Mouse (Mus musculus) CH12.LX (cell line): ENCODE measurements at regions not wholly inside any gene's neighbourhood (a gene's known extent, or its start where the extent isn't known, plus 50 kb on each side); places are given as distances from the start of the nearest gene placed in this dataset.

Experiments used
- DNase-seq: peaks from one replicate; pipeline ENCODE4 v3.0.0-alpha.2; 2013; ENCODE audit errors: extremely low read depth
- H3K27ac ChIP-seq: 2 replicates; pipeline ENCODE4 v1.5.1; 2012; ENCODE audit warnings: low read depth, mild to moderate bottlenecking, control low read depth, moderate library complexity; ENCODE audit not compliant: insufficient read depth
- H3K27me3 ChIP-seq: replicated peaks from 2 replicates; pipeline ENCODE3; 2012; ENCODE audit warnings: inconsistent platforms
- H3K36me3 ChIP-seq, 2 experiments: replicated peaks in 1 of 2; 2 replicates each; pipeline versions ENCODE3 to v1.6.1; 2012; ENCODE audit warnings: inconsistent platforms in 1 of 2, low read length in 1 of 2, mild to moderate bottlenecking in 1 of 2, mixed read lengths in 1 of 2, moderate library complexity in 1 of 2; ENCODE audit not compliant: control insufficient read depth in 1 of 2, insufficient read depth in 1 of 2
- H3K4me1 ChIP-seq, 2 experiments: 2 replicates each; pipeline ENCODE4 v1.6.1; 2012; ENCODE audit warnings: inconsistent platforms in 1 of 2, moderate library complexity in 1 of 2; ENCODE audit not compliant: insufficient read depth in 2 of 2, control insufficient read depth in 1 of 2
- H3K4me2 ChIP-seq: 2 replicates; pipeline ENCODE4 v1.6.1; 2012; ENCODE audit warnings: low read depth, mild to moderate bottlenecking, control low read depth; ENCODE audit not compliant: poor library complexity, insufficient read depth, severe bottlenecking
- H3K4me3 ChIP-seq, 3 experiments: fragments of 150-350 bp in 1 of 3; sonication (generic) in 1 of 3; replicated peaks in 1 of 3; 2 replicates each; pipeline versions ENCODE3 to v1.5.1; 2011 to 2012; ENCODE audit warnings: low read depth in 2 of 3, low read length in 2 of 3, mild to moderate bottlenecking in 2 of 3, moderate library complexity in 2 of 3, control low read depth in 1 of 3, improper control_type of control experiment in 1 of 3, inconsistent platforms in 1 of 3, mixed read lengths in 1 of 3; ENCODE audit not compliant: poor library complexity in 1 of 3
- H3K79me2 ChIP-seq: replicated peaks from 2 replicates; pipeline ENCODE4 v1.6.1; 2012; ENCODE audit warnings: mild to moderate bottlenecking, moderate library complexity; ENCODE audit not compliant: control insufficient read depth, poor library complexity, insufficient read depth, severe bottlenecking; ENCODE audit errors: extremely low read depth
- H3K9ac ChIP-seq: 2 replicates; pipeline ENCODE4 v1.6.1; 2012; ENCODE audit warnings: low read depth, mild to moderate bottlenecking, control low read depth, moderate library complexity; ENCODE audit not compliant: insufficient read depth
- H3K9me3 ChIP-seq: replicated peaks from 2 replicates; pipeline ENCODE3; 2012; ENCODE audit warnings: low read length, inconsistent platforms, mixed read lengths
- CHD1 ChIP-seq: IDR thresholded peaks from 2 replicates; pipeline ENCODE4 v1.6.1; 2012; ENCODE audit warnings: low read depth, low read length, improper control_type of control experiment, inconsistent platforms
- E2F4 ChIP-seq: IDR thresholded peaks from 2 replicates; pipeline ENCODE4 v1.6.1; 2011; ENCODE audit warnings: low read depth, low read length, improper control_type of control experiment; ENCODE audit not compliant: insufficient replicate concordance
- ELF1 ChIP-seq: IDR thresholded peaks from 2 replicates; pipeline ENCODE4 v1.6.1; 2014; ENCODE audit warnings: low read depth, mild to moderate bottlenecking, inconsistent platforms, low read length, improper control_type of control experiment
- ETS1 ChIP-seq: conservative IDR thresholded peaks from 2 replicates; pipeline ENCODE4 v1.6.1; 2012; ENCODE audit warnings: low read depth, mild to moderate bottlenecking, inconsistent platforms, low read length, improper control_type of control experiment, moderate library complexity
- GABPA ChIP-seq: IDR thresholded peaks from 2 replicates; pipeline ENCODE4 v1.6.1; 2012; ENCODE audit warnings: low read depth, low read length, improper control_type of control experiment, inconsistent platforms; ENCODE audit not compliant: insufficient replicate concordance
- HCFC1 ChIP-seq: IDR thresholded peaks from 2 replicates; pipeline ENCODE4 v1.6.1; 2012; ENCODE audit warnings: low read depth, mild to moderate bottlenecking, inconsistent platforms, low read length, improper control_type of control experiment
- IRF4 ChIP-seq: IDR thresholded peaks from 2 replicates; pipeline ENCODE4 v1.6.1; 2014; ENCODE audit warnings: low read depth, mild to moderate bottlenecking, inconsistent platforms, low read length, improper control_type of control experiment
- JUN ChIP-seq: IDR thresholded peaks from 2 replicates; pipeline ENCODE4 v1.6.1; 2011; ENCODE audit warnings: low read depth, mild to moderate bottlenecking, low read length, improper control_type of control experiment, moderate library complexity; ENCODE audit not compliant: insufficient read depth
- JUND ChIP-seq: conservative IDR thresholded peaks from 2 replicates; pipeline ENCODE4 v1.6.1; 2011; ENCODE audit warnings: low read depth, low read length, improper control_type of control experiment
- KAT2A ChIP-seq: IDR thresholded peaks from 2 replicates; pipeline ENCODE4 v1.6.1; 2012; ENCODE audit warnings: low read length, improper control_type of control experiment, inconsistent platforms; ENCODE audit not compliant: insufficient replicate concordance
- MAZ ChIP-seq: IDR thresholded peaks from 2 replicates; pipeline ENCODE4 v1.6.1; 2012; ENCODE audit warnings: low read depth, mild to moderate bottlenecking, inconsistent platforms, low read length, improper control_type of control experiment, moderate library complexity
- MEF2A ChIP-seq: IDR thresholded peaks from 2 replicates; pipeline ENCODE4 v1.6.1; 2014; ENCODE audit warnings: low read depth, mild to moderate bottlenecking, inconsistent platforms, low read length, improper control_type of control experiment, borderline replicate concordance
- MYC ChIP-seq: IDR thresholded peaks from 2 replicates; pipeline ENCODE4 v1.6.1; 2011; ENCODE audit warnings: low read depth, mild to moderate bottlenecking, improper control_type of control experiment, low read length
- NELFE ChIP-seq: IDR thresholded peaks from 2 replicates; pipeline ENCODE4 v1.6.1; 2011; ENCODE audit warnings: low read depth, low read length, improper control_type of control experiment
- NRF1 ChIP-seq: IDR thresholded peaks from 2 replicates; pipeline ENCODE4 v1.6.1; 2014; ENCODE audit warnings: low read depth, mild to moderate bottlenecking, inconsistent platforms, low read length, improper control_type of control experiment, moderate library complexity
- PAX5 ChIP-seq: IDR thresholded peaks from 2 replicates; pipeline ENCODE4 v1.6.1; 2012; ENCODE audit warnings: low read length, inconsistent platforms, mixed read lengths
- POLR2AphosphoS2 ChIP-seq: IDR thresholded peaks from 2 replicates; pipeline ENCODE4 v1.6.1; 2011; ENCODE audit warnings: low read depth, low read length, improper control_type of control experiment
- RAD21 ChIP-seq: IDR thresholded peaks from 2 replicates; pipeline ENCODE4 v1.6.1; 2011; ENCODE audit warnings: low read depth, mild to moderate bottlenecking, low read length, improper control_type of control experiment, moderate library complexity
- SIN3A ChIP-seq: IDR thresholded peaks from 2 replicates; pipeline ENCODE4 v1.6.1; 2012; ENCODE audit warnings: low read length, improper control_type of control experiment, inconsistent platforms
- TCF12 ChIP-seq: IDR thresholded peaks from 2 replicates; pipeline ENCODE4 v1.6.1; 2014; ENCODE audit warnings: low read depth, mild to moderate bottlenecking, inconsistent platforms, low read length, improper control_type of control experiment
- UBTF ChIP-seq: IDR thresholded peaks from 2 replicates; pipeline ENCODE4 v1.6.1; 2012; ENCODE audit warnings: low read depth, mild to moderate bottlenecking, inconsistent platforms, low read length, improper control_type of control experiment, moderate library complexity
- USF1 ChIP-seq: IDR thresholded peaks from 2 replicates; pipeline ENCODE4 v1.6.1; 2014; ENCODE audit warnings: low read depth, mild to moderate bottlenecking, inconsistent platforms, low read length, improper control_type of control experiment
- USF2 ChIP-seq: conservative IDR thresholded peaks from 2 replicates; pipeline ENCODE4 v1.6.1; 2011; ENCODE audit warnings: low read depth, low read length, improper control_type of control experiment
- dilution Hi-C: fragments of 300-500 bp; cut with MboI; formaldehyde crosslinking; loops from 2 replicates; pipeline ENCODE4 v1.14.3; 2020; ENCODE audit warnings: low sequenced_read_pairs; ENCODE audit not compliant: extremely low pct_unique_long_range_greater_than_20kb, extremely low pct_ligation_motif_present
- in situ Hi-C: fragments of 300-500 bp; cut with MboI; formaldehyde crosslinking; loops from 3 replicates; pipeline ENCODE4 v1.14.3; 2019; ENCODE audit warnings: low sequenced_read_pairs, low pct_ligation_motif_present, low pct_unique_long_range_greater_than_20kb, mixed read lengths

GRCm38 (mm10) chr2:109511142-109511541, 163.4 kb upstream of the Bdnf start:
- no peak overlapping the region for H3K4me3 ChIP-seq
- no peaks in the 10 kb centered on the region for H3K79me2 ChIP-seq
- no peak overlapping the region for H3K4me2 ChIP-seq
- TF ChIP-seq JUND (no peak), GABPA (no peak), RAD21 (no peak), KAT2A (no peak), CHD1 (no peak), NRF1 (no peak), IRF4 (no peak), NELFE (no peak), MEF2A (no peak), SIN3A (no peak), JUN (no peak), ETS1 (no peak), MAZ (no peak), E2F4 (no peak)
- no peak for DNase-seq
- H3K27me3 ChIP-seq = no peaks in the 10 kb centered on the region
- no peak overlapping the region for H3K9ac ChIP-seq
- no peaks in the 10 kb centered on the region for H3K4me1 ChIP-seq
- no peaks in the 10 kb centered on the region for H3K36me3 ChIP-seq
- in situ Hi-C loops (no loop called here), dilution Hi-C loops (no loop called here)
- H3K9me3 ChIP-seq = no peaks in the 10 kb centered on the region
- no peak overlapping the region for H3K27ac ChIP-seq

- no peak overlapping the region for H3K4me3 ChIP-seq
- no peak overlapping the region for H3K4me2 ChIP-seq
- DNase-seq = no peak
- no peaks in the 10 kb centered on the region for H3K79me2 ChIP-seq
- no peak for TF ChIP-seq USF2
- TF ChIP-seq ELF1 = no peak
- no peak for TF ChIP-seq POLR2AphosphoS2
- no peak for TF ChIP-seq SIN3A
- TF ChIP-seq HCFC1 = no peak
- no peak for TF ChIP-seq GABPA
- TF ChIP-seq PAX5 = no peak
- no peak for TF ChIP-seq CHD1
- TF ChIP-seq NRF1 = no peak
- TF ChIP-seq IRF4 = no peak
- TF ChIP-seq ETS1 = no peak
- TF ChIP-seq UBTF = no peak
- no peak for TF ChIP-seq USF1
- TF ChIP-seq KAT2A = no peak
- no peak for TF ChIP-seq TCF12
- TF ChIP-seq MYC = no peak
- TF ChIP-seq NELFE = no peak
- no peak overlapping the region for H3K9ac ChIP-seq
- no peaks in the 10 kb centered on the region for H3K27me3 ChIP-seq
- no peak overlapping the region for H3K27ac ChIP-seq
- H3K9me3 ChIP-seq = no peaks in the 10 kb centered on the region
- dilution Hi-C loops = no loop called here
- in situ Hi-C loops = no loop called here
- no peaks in the 10 kb centered on the region for H3K36me3 ChIP-seq
- no peaks in the 10 kb centered on the region for H3K4me1 ChIP-seq
Measured at GRCm38 (mm10) chr2:109519261-109519660, 155.2 kb upstream of the Bdnf start.
